Comparison of ENCODE assay signal across 14 mouse cellular contexts in the genomic region with DNA sequence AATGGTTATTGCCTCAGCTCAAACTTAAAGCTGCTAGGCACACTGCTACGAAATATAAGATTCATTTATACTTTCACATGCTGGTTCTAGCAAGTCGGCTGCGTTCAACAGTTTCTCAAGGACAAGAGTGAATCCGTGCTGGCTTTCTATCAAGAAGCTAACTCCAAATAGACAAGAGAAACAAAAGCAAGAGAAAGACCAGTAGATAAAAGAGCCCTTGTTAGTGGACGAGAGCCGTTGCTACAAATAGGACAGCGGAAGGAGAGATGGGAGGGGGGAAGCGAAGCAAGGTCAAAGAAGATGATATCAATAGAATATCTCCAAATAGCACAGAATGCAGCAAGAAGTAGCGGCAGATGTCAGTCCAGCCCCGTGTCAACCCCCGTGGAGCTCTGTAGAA. TPM values are rescaled to one million over a fixed set of nuclear protein-coding genes. Genes with fewer than 3 reads are reported as not detected.
DNase-seq lines count a peak whose midpoint lies in the region; ATAC-seq lines count a peak whose summit lies in the region.
"Had no signal": no experiment of that assay in that cellular context is flagged by ENCODE, and none has a peak within 500 bp of the region (broad histone marks: within the 10 kb centered on the region; RNA-seq: fewer than 3 reads in every experiment).

No protein-coding gene starts in this region.

- no peak overlapping the region for H3K9ac ChIP-seq in midbrain, embryonic 16.5 days (ENCODE audit: low read depth, low read length)
- H3K9ac ChIP-seq in neural tube, embryonic 15.5 days (replicated peaks): no peak overlapping the region
- H3K9ac ChIP-seq: kidney, embryonic 15.5 days; liver, postnatal 0 days had no signal

- H3K27ac ChIP-seq in midbrain, embryonic 16.5 days (ENCODE audit: low read length): no peak overlapping the region
- no peak overlapping the region for H3K27ac ChIP-seq in neural tube, embryonic 15.5 days (replicated peaks)
- H3K27ac ChIP-seq: embryonic facial prominence, embryonic 10.5 days; heart, adult 2 months; kidney, embryonic 15.5 days had no signal

- H3K4me1 ChIP-seq in midbrain, embryonic 16.5 days (ENCODE audit: control insufficient read depth, insufficient read depth, low read length): 0 out of 2 replicates have a peak, but pooled peaks cover 3% of the 10 kb centered on the region
- 0 out of 2 replicates have a peak, but pooled peaks cover 3% of the 10 kb centered on the region for H3K4me1 ChIP-seq in neural tube, embryonic 15.5 days
- H3K4me1 ChIP-seq: embryonic facial prominence, embryonic 10.5 days; kidney, embryonic 15.5 days; megakaryocyte, embryonic 14.5 days had no signal

- 38% methylated on average over 11 of the region's 11 CpGs for WGBS in midbrain, embryonic 16.5 days
- 57% methylated on average over 11 of the region's 11 CpGs for WGBS in neural tube, embryonic 15.5 days

- DNase-seq in left cerebral cortex, adult 18-20 months (ENCODE audit: low spot score in 2 of 2): peak; percentile 20 to 43
- no peak for DNase-seq in left cerebral cortex, adult 11 months (ENCODE audit: low spot score)
- DNase-seq in cerebellum, adult 9-10 months: peak; percentile 35
- DNase-seq in frontal cortex, postnatal 10 days (ENCODE audit: low spot score in 2 of 2): peak; percentile 17 to 20
- no peak for DNase-seq in embryo, embryonic 10 days (ENCODE audit: low spot score)
- DNase-seq: heart, adult 2 months; liver, postnatal 0 days; thymus, postnatal 25 days had no signal

- no peaks in the 10 kb centered on the region for H3K36me3 ChIP-seq in midbrain, embryonic 16.5 days (ENCODE audit: control insufficient read depth, insufficient read depth, low read length)
- H3K36me3 ChIP-seq in neural tube, embryonic 15.5 days: no peaks in the 10 kb centered on the region
- H3K36me3 ChIP-seq: embryonic facial prominence, embryonic 10.5 days; kidney, embryonic 15.5 days had no signal

- H3K27me3 ChIP-seq in midbrain, embryonic 16.5 days (ENCODE audit: control insufficient read depth, insufficient read depth, low read depth, low read length): no peaks in the 10 kb centered on the region
- H3K27me3 ChIP-seq in neural tube, embryonic 15.5 days (replicated peaks): no peaks in the 10 kb centered on the region
- H3K27me3 ChIP-seq: kidney, embryonic 15.5 days had no signal

- no peak overlapping the region for H3K4me3 ChIP-seq in midbrain, embryonic 16.5 days (ENCODE audit: low read depth, low read length)
- no peak overlapping the region for H3K4me3 ChIP-seq in neural tube, embryonic 15.5 days (replicated peaks)
- H3K4me3 ChIP-seq: embryonic facial prominence, embryonic 10.5 days; heart, adult 2 months; kidney, embryonic 15.5 days; megakaryocyte, embryonic 14.5 days had no signal

- no peak for ATAC-seq in midbrain, embryonic 16.5 days
- ATAC-seq in neural tube, embryonic 15.5 days (ENCODE audit: low FRiP score): no peak
- ATAC-seq: forebrain, embryonic 16.5 days; liver, postnatal 0 days had no signal

- no peaks in the 10 kb centered on the region for H3K9me3 ChIP-seq in midbrain, embryonic 16.5 days (replicated peaks; ENCODE audit: control insufficient read depth, low read length, poor library complexity, severe bottlenecking)
- H3K9me3 ChIP-seq in neural tube, embryonic 15.5 days (replicated peaks): no peaks in the 10 kb centered on the region
- H3K9me3 ChIP-seq: embryonic facial prominence, embryonic 10.5 days; kidney, embryonic 15.5 days; megakaryocyte, embryonic 14.5 days had no signal

- peak overlapping the region; percentile 3 for H3K4me2 ChIP-seq in midbrain, embryonic 16.5 days (ENCODE audit: low read length)
- H3K4me2 ChIP-seq in neural tube, embryonic 15.5 days: no peak overlapping the region
- H3K4me2 ChIP-seq: kidney, embryonic 15.5 days had no signal

RNA-seq across cellular contexts. Expression of a gene that starts 49.5 kb away (rescaled TPM):
- total RNA-seq in left cerebral cortex, adult 18-20 months (2021): 100 to 1,000 TPM; 258 to 260 TPM
- 21.9 and 23.5 TPM in 2 replicates for polyA plus RNA-seq in midbrain, embryonic 16.5 days (2015; fragmentation: Nextera tagmentation; extraction: Ambion mirVana)
- 14.8 and 16.9 TPM in 2 replicates for polyA plus RNA-seq in neural tube, embryonic 15.5 days (2015; fragmentation: Nextera tagmentation; extraction: Ambion mirVana)

Comparison
In these comparisons a context has a peak if more than half of its experiments do, and no peak if none do; other contexts are left out.
1. DNase-seq: peak in left cerebral cortex, adult 18-20 months (2 of 2), cerebellum, adult 9-10 months (single experiment) and frontal cortex, postnatal 10 days (2 of 2); none in left cerebral cortex, adult 11 months (single experiment) and embryo, embryonic 10 days (single experiment).